Mouse (Mus musculus) intestine, postnatal 0 days (tissue): ENCODE measurements around the gene Fam160b1. TPM values are rescaled to one million over a fixed set of nuclear protein-coding genes. Genes with fewer than 3 reads are reported as not detected.

Source experiments
- ATAC-seq: fragments of 200-750 bp; cut with Nextera tagmentation; 2 replicates; pipeline ENCODE4 v1.8.0; 2017; ENCODE audit warnings: mild to moderate bottlenecking, moderate TSS enrichment, moderate library complexity
- H3K27ac ChIP-seq: fragments of 300-500 bp; sonication (generic); 2 replicates; pipeline ENCODE4 v1.5.1; 2014; ENCODE audit warnings: mild to moderate bottlenecking, low read depth, low read length, moderate library complexity
- H3K27me3 ChIP-seq: fragments of 300-500 bp; sonication (generic); replicated peaks from 2 replicates; pipeline ENCODE4 v1.6.1; 2014; ENCODE audit warnings: low read length, mixed read lengths; ENCODE audit not compliant: control insufficient read depth, insufficient read depth
- H3K36me3 ChIP-seq: fragments of 300-500 bp; sonication (generic); 2 replicates; pipeline ENCODE4 v1.6.1; 2014; ENCODE audit warnings: mild to moderate bottlenecking, moderate library complexity; ENCODE audit not compliant: control insufficient read depth, insufficient read depth
- H3K4me1 ChIP-seq: fragments of 300-500 bp; sonication (generic); replicated peaks from 2 replicates; pipeline ENCODE4 v1.6.1; 2014; ENCODE audit warnings: antibody characterized with exemption, low read length, mixed read lengths; ENCODE audit not compliant: control insufficient read depth, insufficient read depth
- H3K4me2 ChIP-seq: fragments of 300-500 bp; sonication (generic); replicated peaks from 2 replicates; pipeline ENCODE4 v1.6.1; 2014; ENCODE audit warnings: low read depth, mild to moderate bottlenecking, moderate library complexity
- H3K4me3 ChIP-seq: fragments of 300-500 bp; sonication (generic); 2 replicates; pipeline ENCODE4 v1.5.1; 2014; ENCODE audit warnings: low read depth, low read length
- H3K9ac ChIP-seq: fragments of 300-500 bp; sonication (generic); 2 replicates; pipeline ENCODE4 v1.6.1; 2014; ENCODE audit warnings: mild to moderate bottlenecking, low read depth, low read length
- H3K9me3 ChIP-seq: fragments of 300-500 bp; sonication (generic); 2 replicates; pipeline ENCODE4 v1.6.1; 2016; ENCODE audit warnings: mixed run types; ENCODE audit not compliant: control insufficient read depth
- CTCF ChIP-seq: sonication (generic); IDR thresholded peaks from 2 replicates; pipeline ENCODE4 v1.5.1; 2016; ENCODE audit warnings: low read depth, mild to moderate bottlenecking, control low read depth, antibody characterized with exemption, moderate library complexity
- WGBS: fragments of 180-500 bp; shearing (Covaris S2); extraction: QIAGEN DNeasy Blood & Tissue Kit; methylation state at CpG from one replicate; pipeline ENCODE4 v1.1.7; 2014; 5-methylcytosine and 5-hydroxymethylcytosine counted together
- polyA plus RNA-seq: library from polyadenylated mRNA; unstranded; fragments of >200 nt; fragmentation: Nextera tagmentation; extraction: Ambion mirVana; gene quantifications from 2 replicates; pipeline ENCODE4 v1.2.1, GENCODE M21; 2015

Fam160b1 gene
- polyA plus RNA-seq, 1 experiment from 2014 or later = 13.9 TPM

GRCm38 (mm10) chr19:57429926-57430325 is 69.4 kb downstream of the Fam160b1 start:
- ATAC-seq = no peak
- Histone ChIP-seq H3K4me3 (no peak overlapping the region), H3K9ac (no peak overlapping the region), H3K4me2 (no peak overlapping the region), H3K27me3 (no peaks in the 10 kb centered on the region), H3K36me3 (no peaks in the 10 kb centered on the region), H3K4me1 (no peaks in the 10 kb centered on the region), H3K9me3 (no peaks in the 10 kb centered on the region), H3K27ac (no peak overlapping the region)
- no peak for TF ChIP-seq CTCF
- 59% methylated on average over 6 of the region's 6 CpGs for WGBS

- H3K27ac ChIP-seq = no peak overlapping the region
- no peak overlapping the region for H3K4me2 ChIP-seq
- H3K9ac ChIP-seq = no peak overlapping the region
- no peak for TF ChIP-seq CTCF
- no peak for ATAC-seq
- H3K27me3 ChIP-seq = no peaks in the 10 kb centered on the region
- WGBS = 51% methylated on average over 6 of the region's 6 CpGs
- no peaks in the 10 kb centered on the region for H3K4me1 ChIP-seq
- H3K9me3 ChIP-seq = no peaks in the 10 kb centered on the region
- H3K36me3 ChIP-seq = no peaks in the 10 kb centered on the region
- no peak overlapping the region for H3K4me3 ChIP-seq
These were observed 71.0 kb downstream of the Fam160b1 start for GRCm38 (mm10) chr19:57431476-57431875.

DNA sequence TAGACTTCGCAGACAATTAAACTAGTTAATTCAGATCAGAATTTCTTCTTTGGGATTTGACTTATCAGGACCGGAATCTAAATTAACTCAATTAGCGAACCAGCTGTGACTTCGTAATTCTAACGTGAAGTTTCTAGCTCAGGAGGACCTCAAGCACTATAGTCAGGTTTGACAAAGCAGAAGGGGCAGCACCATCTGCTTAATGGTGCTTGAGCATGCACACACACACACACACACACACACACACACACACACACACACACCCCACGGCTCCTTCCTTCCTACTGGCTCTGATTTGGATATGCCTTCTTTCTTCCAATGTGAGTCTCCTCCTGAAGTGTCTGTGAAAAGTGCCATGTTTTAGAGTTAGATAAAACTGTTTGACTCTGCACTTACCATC is 73.5 kb downstream of the Fam160b1 start:
- Histone ChIP-seq H3K4me2 (no peak overlapping the region), H3K27me3 (no peaks in the 10 kb centered on the region), H3K4me1 (no peaks in the 10 kb centered on the region), H3K9ac (no peak overlapping the region), H3K36me3 (no peaks in the 10 kb centered on the region), H3K4me3 (no peak overlapping the region), H3K9me3 (no peaks in the 10 kb centered on the region), H3K27ac (no peak overlapping the region)
- no peak for TF ChIP-seq CTCF
- ATAC-seq = no peak
- 86% methylated on average over 6 of the region's 6 CpGs for WGBS

GRCm38 (mm10) chr19:57436586-57437021 is 76.1 kb downstream of the Fam160b1 start:
- TF ChIP-seq CTCF = no peak

DNA sequence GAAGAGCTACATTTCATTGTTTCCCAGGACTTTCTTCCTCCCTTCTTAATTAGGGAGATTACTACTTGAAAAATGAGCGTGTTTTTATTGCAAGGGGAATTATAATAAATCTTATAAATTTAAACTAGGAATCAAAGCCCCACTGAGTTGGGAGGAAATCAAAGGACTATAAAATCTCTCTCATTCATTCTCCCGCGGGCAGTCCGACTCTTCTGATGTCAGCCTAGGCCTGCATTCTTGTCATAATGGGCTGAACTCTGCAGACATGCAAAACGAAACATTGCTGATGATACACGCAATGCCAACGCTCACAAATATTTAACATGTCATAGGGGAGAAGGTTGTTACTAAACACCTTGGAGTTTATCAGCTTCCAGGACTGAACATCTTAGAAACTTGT is 76.6 kb downstream of the Fam160b1 start:
- Histone ChIP-seq H3K4me2 (no peak overlapping the region), H3K27me3 (no peaks in the 10 kb centered on the region), H3K4me3 (no peak overlapping the region), H3K9me3 (no peaks in the 10 kb centered on the region), H3K9ac (no peak overlapping the region), H3K27ac (no peak overlapping the region), H3K36me3 (no peaks in the 10 kb centered on the region), H3K4me1 (no peaks in the 10 kb centered on the region)
- ATAC-seq = no peak
- TF ChIP-seq CTCF = no peak
- 57% methylated on average over 7 of the region's 7 CpGs for WGBS

More at GRCm38 (mm10) chr19:57436586-57437021, 76.1 kb downstream of the Fam160b1 start:
- H3K27me3 ChIP-seq = no peaks in the 10 kb centered on the region
- no peak overlapping the region for H3K4me3 ChIP-seq
- H3K36me3 ChIP-seq = no peaks in the 10 kb centered on the region
- H3K4me1 ChIP-seq = no peaks in the 10 kb centered on the region
- no peaks in the 10 kb centered on the region for H3K9me3 ChIP-seq
- H3K4me2 ChIP-seq = no peak overlapping the region
- 66% methylated on average over 10 of the region's 10 CpGs for WGBS
- no peak overlapping the region for H3K9ac ChIP-seq
- ATAC-seq = no peak
- H3K27ac ChIP-seq = no peak overlapping the region

Other genes starting within 250 kb of the Fam160b1 start
- gene Ablim1, start 45.8 kb upstream of the Fam160b1 start, polyA plus RNA-seq = 24.4 and 28.7 TPM in 2 replicates
- 7.1 and 7.7 TPM in 2 replicates for gene Trub1, start 92.2 kb downstream of the Fam160b1 start, polyA plus RNA-seq